Mouse (Mus musculus) CH12.LX (cell line): ENCODE measurements around the gene 6030408B16Rik. TPM values are rescaled to one million over a fixed set of nuclear protein-coding genes. Genes with fewer than 3 reads are reported as not detected.

Experiments used
- DNase-seq: peaks from one replicate; pipeline ENCODE4 v3.0.0-alpha.2; 2013; ENCODE audit errors: extremely low read depth
- H3K27ac ChIP-seq: 2 replicates; pipeline ENCODE4 v1.5.1; 2012; ENCODE audit warnings: low read depth, mild to moderate bottlenecking, control low read depth, moderate library complexity; ENCODE audit not compliant: insufficient read depth
- H3K27me3 ChIP-seq: replicated peaks from 2 replicates; pipeline ENCODE3; 2012; ENCODE audit warnings: inconsistent platforms
- H3K36me3 ChIP-seq, 2 experiments: replicated peaks in 1 of 2; 2 replicates each; pipeline versions ENCODE3 to v1.6.1; 2012; ENCODE audit warnings: inconsistent platforms in 1 of 2, low read length in 1 of 2, mild to moderate bottlenecking in 1 of 2, mixed read lengths in 1 of 2, moderate library complexity in 1 of 2; ENCODE audit not compliant: control insufficient read depth in 1 of 2, insufficient read depth in 1 of 2
- H3K4me1 ChIP-seq, 2 experiments: 2 replicates each; pipeline ENCODE4 v1.6.1; 2012; ENCODE audit warnings: inconsistent platforms in 1 of 2, moderate library complexity in 1 of 2; ENCODE audit not compliant: insufficient read depth in 2 of 2, control insufficient read depth in 1 of 2
- H3K4me2 ChIP-seq: 2 replicates; pipeline ENCODE4 v1.6.1; 2012; ENCODE audit warnings: low read depth, mild to moderate bottlenecking, control low read depth; ENCODE audit not compliant: poor library complexity, insufficient read depth, severe bottlenecking
- H3K4me3 ChIP-seq, 3 experiments: fragments of 150-350 bp in 1 of 3; sonication (generic) in 1 of 3; replicated peaks in 1 of 3; 2 replicates each; pipeline versions ENCODE3 to v1.5.1; 2011 to 2012; ENCODE audit warnings: low read depth in 2 of 3, low read length in 2 of 3, mild to moderate bottlenecking in 2 of 3, moderate library complexity in 2 of 3, control low read depth in 1 of 3, improper control_type of control experiment in 1 of 3, inconsistent platforms in 1 of 3, mixed read lengths in 1 of 3; ENCODE audit not compliant: poor library complexity in 1 of 3
- H3K79me2 ChIP-seq: replicated peaks from 2 replicates; pipeline ENCODE4 v1.6.1; 2012; ENCODE audit warnings: mild to moderate bottlenecking, moderate library complexity; ENCODE audit not compliant: control insufficient read depth, poor library complexity, insufficient read depth, severe bottlenecking; ENCODE audit errors: extremely low read depth
- H3K9ac ChIP-seq: 2 replicates; pipeline ENCODE4 v1.6.1; 2012; ENCODE audit warnings: low read depth, mild to moderate bottlenecking, control low read depth, moderate library complexity; ENCODE audit not compliant: insufficient read depth
- H3K9me3 ChIP-seq: replicated peaks from 2 replicates; pipeline ENCODE3; 2012; ENCODE audit warnings: low read length, inconsistent platforms, mixed read lengths
- CHD1 ChIP-seq: IDR thresholded peaks from 2 replicates; pipeline ENCODE4 v1.6.1; 2012; ENCODE audit warnings: low read depth, low read length, improper control_type of control experiment, inconsistent platforms
- CHD2 ChIP-seq: IDR thresholded peaks from 2 replicates; pipeline ENCODE4 v1.6.1; 2011; ENCODE audit warnings: low read length, improper control_type of control experiment
- CTCF ChIP-seq, 2 experiments: IDR thresholded peaks in 1 of 2; conservative IDR thresholded peaks in 1 of 2; 2 replicates each; pipeline ENCODE4 v1.5.1; 2011 to 2012; ENCODE audit warnings: low read depth in 2 of 2, low read length in 2 of 2, improper control_type of control experiment in 1 of 2, inconsistent platforms in 1 of 2, mild to moderate bottlenecking in 1 of 2, moderate library complexity in 1 of 2
- E2F4 ChIP-seq: IDR thresholded peaks from 2 replicates; pipeline ENCODE4 v1.6.1; 2011; ENCODE audit warnings: low read depth, low read length, improper control_type of control experiment; ENCODE audit not compliant: insufficient replicate concordance
- ELF1 ChIP-seq: IDR thresholded peaks from 2 replicates; pipeline ENCODE4 v1.6.1; 2014; ENCODE audit warnings: low read depth, mild to moderate bottlenecking, inconsistent platforms, low read length, improper control_type of control experiment
- EP300 ChIP-seq: IDR thresholded peaks from 2 replicates; pipeline ENCODE4 v1.6.1; 2011; ENCODE audit warnings: low read length, improper control_type of control experiment
- ETS1 ChIP-seq: conservative IDR thresholded peaks from 2 replicates; pipeline ENCODE4 v1.6.1; 2012; ENCODE audit warnings: low read depth, mild to moderate bottlenecking, inconsistent platforms, low read length, improper control_type of control experiment, moderate library complexity
- GABPA ChIP-seq: IDR thresholded peaks from 2 replicates; pipeline ENCODE4 v1.6.1; 2012; ENCODE audit warnings: low read depth, low read length, improper control_type of control experiment, inconsistent platforms; ENCODE audit not compliant: insufficient replicate concordance
- HCFC1 ChIP-seq: IDR thresholded peaks from 2 replicates; pipeline ENCODE4 v1.6.1; 2012; ENCODE audit warnings: low read depth, mild to moderate bottlenecking, inconsistent platforms, low read length, improper control_type of control experiment
- IRF4 ChIP-seq: IDR thresholded peaks from 2 replicates; pipeline ENCODE4 v1.6.1; 2014; ENCODE audit warnings: low read depth, mild to moderate bottlenecking, inconsistent platforms, low read length, improper control_type of control experiment
- JUN ChIP-seq: IDR thresholded peaks from 2 replicates; pipeline ENCODE4 v1.6.1; 2011; ENCODE audit warnings: low read depth, mild to moderate bottlenecking, low read length, improper control_type of control experiment, moderate library complexity; ENCODE audit not compliant: insufficient read depth
- JUND ChIP-seq: conservative IDR thresholded peaks from 2 replicates; pipeline ENCODE4 v1.6.1; 2011; ENCODE audit warnings: low read depth, low read length, improper control_type of control experiment
- KAT2A ChIP-seq: IDR thresholded peaks from 2 replicates; pipeline ENCODE4 v1.6.1; 2012; ENCODE audit warnings: low read length, improper control_type of control experiment, inconsistent platforms; ENCODE audit not compliant: insufficient replicate concordance
- MAFK ChIP-seq: IDR thresholded peaks from 2 replicates; pipeline ENCODE4 v1.6.1; 2011; ENCODE audit warnings: low read length, improper control_type of control experiment; ENCODE audit not compliant: insufficient replicate concordance
- MAX ChIP-seq: IDR thresholded peaks from 2 replicates; pipeline ENCODE4 v1.6.1; 2011; ENCODE audit warnings: low read length, improper control_type of control experiment
- MAZ ChIP-seq: IDR thresholded peaks from 2 replicates; pipeline ENCODE4 v1.6.1; 2012; ENCODE audit warnings: low read depth, mild to moderate bottlenecking, inconsistent platforms, low read length, improper control_type of control experiment, moderate library complexity
- MEF2A ChIP-seq: IDR thresholded peaks from 2 replicates; pipeline ENCODE4 v1.6.1; 2014; ENCODE audit warnings: low read depth, mild to moderate bottlenecking, inconsistent platforms, low read length, improper control_type of control experiment, borderline replicate concordance
- MXI1 ChIP-seq: IDR thresholded peaks from 2 replicates; pipeline ENCODE4 v1.6.1; 2011; ENCODE audit warnings: mild to moderate bottlenecking, low read depth, low read length, improper control_type of control experiment
- MYC ChIP-seq: IDR thresholded peaks from 2 replicates; pipeline ENCODE4 v1.6.1; 2011; ENCODE audit warnings: low read depth, mild to moderate bottlenecking, improper control_type of control experiment, low read length
- NRF1 ChIP-seq: IDR thresholded peaks from 2 replicates; pipeline ENCODE4 v1.6.1; 2014; ENCODE audit warnings: low read depth, mild to moderate bottlenecking, inconsistent platforms, low read length, improper control_type of control experiment, moderate library complexity
- PAX5 ChIP-seq: IDR thresholded peaks from 2 replicates; pipeline ENCODE4 v1.6.1; 2012; ENCODE audit warnings: low read length, inconsistent platforms, mixed read lengths
- POLR2A ChIP-seq: IDR thresholded peaks from 2 replicates; pipeline ENCODE4 v1.6.1; 2011; ENCODE audit warnings: low read depth, mild to moderate bottlenecking, improper control_type of control experiment, low read length
- POLR2AphosphoS2 ChIP-seq: IDR thresholded peaks from 2 replicates; pipeline ENCODE4 v1.6.1; 2011; ENCODE audit warnings: low read depth, low read length, improper control_type of control experiment
- RAD21 ChIP-seq: IDR thresholded peaks from 2 replicates; pipeline ENCODE4 v1.6.1; 2011; ENCODE audit warnings: low read depth, mild to moderate bottlenecking, low read length, improper control_type of control experiment, moderate library complexity
- SIN3A ChIP-seq: IDR thresholded peaks from 2 replicates; pipeline ENCODE4 v1.6.1; 2012; ENCODE audit warnings: low read length, improper control_type of control experiment, inconsistent platforms
- SMC3 ChIP-seq: IDR thresholded peaks from 2 replicates; pipeline ENCODE4 v1.6.1; 2011; ENCODE audit warnings: low read depth, low read length, improper control_type of control experiment
- TBP ChIP-seq: conservative IDR thresholded peaks from 2 replicates; pipeline ENCODE4 v1.6.1; 2011; ENCODE audit warnings: low read depth, low read length, improper control_type of control experiment
- ZKSCAN1 ChIP-seq: IDR thresholded peaks from 2 replicates; pipeline ENCODE4 v1.6.1; 2012; ENCODE audit warnings: low read depth, inconsistent platforms, low read length, improper control_type of control experiment, borderline replicate concordance
- ZMIZ1 ChIP-seq: IDR thresholded peaks from 2 replicates; pipeline ENCODE4 v1.6.1; 2012; ENCODE audit warnings: low read depth, mild to moderate bottlenecking, inconsistent platforms, low read length, improper control_type of control experiment
- ZNF384 ChIP-seq: IDR thresholded peaks from 2 replicates; pipeline ENCODE4 v1.6.1; 2012; ENCODE audit warnings: low read depth, low read length, improper control_type of control experiment, inconsistent platforms
- dilution Hi-C: fragments of 300-500 bp; cut with MboI; formaldehyde crosslinking; loops from 2 replicates; pipeline ENCODE4 v1.14.3; 2020; ENCODE audit warnings: low sequenced_read_pairs; ENCODE audit not compliant: extremely low pct_unique_long_range_greater_than_20kb, extremely low pct_ligation_motif_present
- in situ Hi-C: fragments of 300-500 bp; cut with MboI; formaldehyde crosslinking; loops from 3 replicates; pipeline ENCODE4 v1.14.3; 2019; ENCODE audit warnings: low sequenced_read_pairs, low pct_ligation_motif_present, low pct_unique_long_range_greater_than_20kb, mixed read lengths
- polyA plus RNA-seq: library from polyadenylated mRNA; unstranded; fragments of >175 nt; gene quantifications from 2 replicates; pipeline ENCODE4 v1.2.1, GENCODE M21; 2012; ENCODE audit warnings: low read depth; ENCODE audit not compliant: insufficient read length
- total RNA-seq, 2 experiments: library from RNA; depleted of rRNA; stranded (reverse); fragments of 300-350 nt in 1 of 2; fragments of >200 nt in 1 of 2; gene quantifications; 2 replicates each; pipeline ENCODE4 v1.2.3; 2012 to 2014

6030408B16Rik gene
- total and polyA plus RNA-seq, 3 experiments: 0.13 to 0.17 TPM; not detected in 1

DNA sequence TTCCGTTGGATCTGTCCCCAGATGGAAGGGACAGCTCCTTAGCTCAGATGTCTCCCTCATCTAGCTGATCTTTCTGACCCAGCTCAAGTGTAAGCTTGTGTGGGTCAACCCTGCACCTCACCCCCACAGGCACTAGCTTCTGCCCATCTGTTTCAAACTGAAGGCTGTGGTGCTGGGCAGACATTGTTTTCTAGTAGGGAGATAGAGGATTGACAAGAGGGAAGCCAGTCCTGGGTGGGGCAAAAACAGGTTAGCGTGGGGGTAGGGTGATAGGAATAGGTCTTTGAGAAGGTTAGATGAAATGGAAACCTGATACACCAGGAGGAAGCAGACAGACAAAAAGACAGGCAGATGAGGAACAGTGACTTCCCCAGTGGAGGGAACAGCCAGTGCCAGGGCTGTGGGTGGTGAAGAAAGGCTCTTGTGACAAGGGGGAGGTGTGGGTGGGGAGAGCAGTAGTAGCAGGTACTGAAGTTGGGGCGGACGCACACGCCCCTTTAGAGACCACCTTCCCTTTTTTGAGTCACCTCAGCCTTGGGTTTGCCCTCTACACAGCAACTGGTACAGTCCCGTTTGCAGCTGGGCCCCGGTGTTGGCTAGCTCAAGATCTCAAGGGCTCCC, 37.1 kb upstream of the 6030408B16Rik start:
- Histone ChIP-seq H3K4me3 (no peak overlapping the region), H3K36me3 (no peaks in the 10 kb centered on the region), H3K9ac (no peak overlapping the region), H3K27ac (no peak overlapping the region), H3K27me3 (peaks cover 25% of the 10 kb centered on the region), H3K9me3 (peaks cover 24% of the 10 kb centered on the region), H3K4me1 (peaks cover 35 to 77% of the 10 kb centered on the region in 2 experiments), H3K79me2 (no peaks in the 10 kb centered on the region), H3K4me2 (no peak overlapping the region)
- dilution Hi-C loops (no loop called here), in situ Hi-C loops (no loop called here)
- TF ChIP-seq CHD2: no peak
- no peak for TF ChIP-seq MYC
- peak; percentile 22; the same call in 1 of the 2 replicates for TF ChIP-seq MXI1
- peak; percentile 44; the same call in 1 of the 2 replicates for TF ChIP-seq ETS1
- no peak for TF ChIP-seq EP300
- TF ChIP-seq JUN: no peak
- peak; percentile 26; the same call in 1 of the 2 replicates for TF ChIP-seq IRF4
- peak; percentile 61 for DNase-seq

- in situ Hi-C loops: no loop called here
- no peak overlapping the region for H3K9ac ChIP-seq
- dilution Hi-C loops: no loop called here
- H3K4me2 ChIP-seq: no peak overlapping the region
- H3K4me3 ChIP-seq: peak overlapping the region in 1 of 3 experiments; percentile 25
- peaks cover 35 to 78% of the 10 kb centered on the region in 2 experiments for H3K4me1 ChIP-seq
- peaks cover 20% of the 10 kb centered on the region for H3K27me3 ChIP-seq
- H3K79me2 ChIP-seq: no peaks in the 10 kb centered on the region
- no peak for DNase-seq
- H3K9me3 ChIP-seq: peaks cover 18% of the 10 kb centered on the region
- H3K27ac ChIP-seq: no peak overlapping the region
- H3K36me3 ChIP-seq: no peaks in the 10 kb centered on the region
- TF ChIP-seq E2F4: no peak
- TF ChIP-seq HCFC1: no peak
- 0 out of 2 replicates have a peak, but pooled peaks have one; percentile 34 for TF ChIP-seq MAX
- TF ChIP-seq MAZ: no peak
- TF ChIP-seq RAD21: no peak
- no peak for TF ChIP-seq NRF1
- TF ChIP-seq CTCF (conservative IDR thresholded peaks at IDR 0.05 in 1 of 2, IDR thresholded peaks at IDR 0.05 in 1 of 2; ENCODE audit: low read depth in 2 of 2, low read length in 2 of 2): no peak
- TF ChIP-seq POLR2A: no peak
- TF ChIP-seq EP300: peak; percentile 66
- TF ChIP-seq ELF1: no peak
- no peak for TF ChIP-seq SIN3A
- TF ChIP-seq ZKSCAN1: no peak
- no peak for TF ChIP-seq GABPA
- TF ChIP-seq MYC: no peak
- peak; percentile 24; the same call in 1 of the 2 replicates for TF ChIP-seq MXI1
- TF ChIP-seq JUND: no peak
- TF ChIP-seq MAFK: no peak
- no peak for TF ChIP-seq KAT2A
- no peak for TF ChIP-seq POLR2AphosphoS2
- TF ChIP-seq ZMIZ1: no peak
- no peak for TF ChIP-seq ZNF384
- TF ChIP-seq TBP: no peak
- no peak for TF ChIP-seq CHD1
- TF ChIP-seq PAX5: no peak
- peak; percentile 40; the same call in 1 of the 2 replicates for TF ChIP-seq MEF2A
- TF ChIP-seq JUN: no peak
- TF ChIP-seq SMC3: no peak
Observed at GRCm38 (mm10) chr15:101256463-101257206, 36.4 kb upstream of the 6030408B16Rik start.
